Mouse (Mus musculus): ENCODE data around the gene Emp1. TPM values are rescaled to one million over a fixed set of nuclear protein-coding genes. Genes with fewer than 3 reads are reported as not detected.

Gene Emp1
- polyA plus RNA-seq, 1 experiment from 2014 or later = 5.9 TPM

DNA sequence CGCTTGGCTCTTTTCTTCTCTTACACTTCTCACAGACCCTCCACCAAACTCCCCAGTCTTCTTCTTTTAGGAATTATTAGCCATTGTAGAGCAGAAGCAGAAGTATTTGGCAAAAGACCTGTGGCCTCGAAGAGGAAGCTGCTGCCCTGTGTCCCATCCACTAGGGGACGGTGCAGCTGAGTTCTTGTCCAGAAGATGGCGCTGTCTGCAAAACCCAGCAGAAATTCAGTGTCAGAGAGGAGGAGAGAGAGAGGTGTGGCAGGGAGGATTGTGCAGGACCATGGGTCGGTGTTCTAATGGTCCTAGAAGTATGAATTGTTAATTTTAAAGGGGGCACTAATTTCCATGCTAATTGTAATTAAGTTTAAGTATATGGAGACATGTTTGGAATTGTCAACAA is 55.1 kb downstream of the Emp1 start:
- Histone ChIP-seq H3K4me2 (no peak overlapping the region), H3K36me3 (ENCODE audit: control insufficient read depth, insufficient read depth, low read length) (no peaks in the 10 kb centered on the region), H3K4me1 (ENCODE audit: control insufficient read depth, insufficient read depth, low read length) (no peaks in the 10 kb centered on the region), H3K27me3 (ENCODE audit: control insufficient read depth, insufficient read depth, low read length) (no peaks in the 10 kb centered on the region), H3K4me3 (ENCODE audit: low read depth, low read length) (no peak overlapping the region), H3K27ac (ENCODE audit: low read depth, low read length) (no peak overlapping the region), H3K9ac (ENCODE audit: low read length) (no peak overlapping the region), H3K9me3 (ENCODE audit: control insufficient read depth, low read length) (no peaks in the 10 kb centered on the region)
- WGBS = 31% methylated on average over 5 of the region's 5 CpGs
- DNase-seq (ENCODE audit: low spot score, missing footprints) (peak; percentile 94), ATAC-seq (ENCODE audit: low FRiP score) (peak; percentile 46; the same call in 1 of the 2 replicates)

GRCm38 (mm10) chr6:135418223-135418824 is 56.0 kb downstream of the Emp1 start:
- Histone ChIP-seq H3K9me3 (ENCODE audit: control insufficient read depth, low read length) (no peaks in the 10 kb centered on the region), H3K27me3 (ENCODE audit: control insufficient read depth, insufficient read depth, low read length) (no peaks in the 10 kb centered on the region), H3K27ac (ENCODE audit: low read depth, low read length) (no peak overlapping the region), H3K4me2 (no peak overlapping the region), H3K4me3 (ENCODE audit: low read depth, low read length) (no peak overlapping the region), H3K36me3 (ENCODE audit: control insufficient read depth, insufficient read depth, low read length) (no peaks in the 10 kb centered on the region), H3K9ac (ENCODE audit: low read length) (no peak overlapping the region), H3K4me1 (ENCODE audit: control insufficient read depth, insufficient read depth, low read length) (no peaks in the 10 kb centered on the region)
- ATAC-seq (ENCODE audit: low FRiP score) (no peak), DNase-seq (ENCODE audit: low spot score, missing footprints) (no peak)
- WGBS = 89% methylated on average over 8 of the region's 8 CpGs

DNA sequence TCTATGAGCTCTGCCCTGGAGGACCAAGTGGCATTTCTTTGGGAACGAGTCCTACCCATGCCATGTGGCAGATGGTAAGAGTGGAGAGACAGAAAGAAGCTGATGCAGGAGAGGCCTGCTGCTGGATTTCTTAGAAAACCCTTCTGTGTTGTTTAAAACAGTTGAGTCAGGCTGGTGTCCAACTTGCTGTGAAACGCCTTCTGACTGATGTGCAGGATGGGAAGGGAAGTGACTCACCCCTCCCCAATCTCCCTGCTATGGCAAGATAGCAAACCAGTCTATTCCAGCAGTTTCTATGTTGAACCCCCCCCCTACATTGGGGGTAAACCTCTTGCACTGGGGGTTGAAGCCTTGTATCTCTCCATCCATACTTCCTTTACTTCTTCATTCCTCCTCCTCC is 65.9 kb downstream of the Emp1 start:
- ATAC-seq (ENCODE audit: low FRiP score) = no peak
- no peaks in the 10 kb centered on the region for H3K36me3 ChIP-seq (ENCODE audit: control insufficient read depth, insufficient read depth, low read length)
- H3K9ac ChIP-seq (ENCODE audit: low read length) = no peak overlapping the region
- no peak overlapping the region for H3K4me3 ChIP-seq (ENCODE audit: low read depth, low read length)
- no peak overlapping the region for H3K27ac ChIP-seq (ENCODE audit: low read depth, low read length)
- DNase-seq (ENCODE audit: low spot score, missing footprints) = no peak
- H3K9me3 ChIP-seq (ENCODE audit: control insufficient read depth, low read length) = no peaks in the 10 kb centered on the region
- 91% methylated on average over 2 of the region's 2 CpGs for WGBS
- no peak overlapping the region for H3K4me2 ChIP-seq
- no peaks in the 10 kb centered on the region for H3K27me3 ChIP-seq (ENCODE audit: control insufficient read depth, insufficient read depth, low read length)
- no peaks in the 10 kb centered on the region for H3K4me1 ChIP-seq (ENCODE audit: control insufficient read depth, insufficient read depth, low read length)

DNA sequence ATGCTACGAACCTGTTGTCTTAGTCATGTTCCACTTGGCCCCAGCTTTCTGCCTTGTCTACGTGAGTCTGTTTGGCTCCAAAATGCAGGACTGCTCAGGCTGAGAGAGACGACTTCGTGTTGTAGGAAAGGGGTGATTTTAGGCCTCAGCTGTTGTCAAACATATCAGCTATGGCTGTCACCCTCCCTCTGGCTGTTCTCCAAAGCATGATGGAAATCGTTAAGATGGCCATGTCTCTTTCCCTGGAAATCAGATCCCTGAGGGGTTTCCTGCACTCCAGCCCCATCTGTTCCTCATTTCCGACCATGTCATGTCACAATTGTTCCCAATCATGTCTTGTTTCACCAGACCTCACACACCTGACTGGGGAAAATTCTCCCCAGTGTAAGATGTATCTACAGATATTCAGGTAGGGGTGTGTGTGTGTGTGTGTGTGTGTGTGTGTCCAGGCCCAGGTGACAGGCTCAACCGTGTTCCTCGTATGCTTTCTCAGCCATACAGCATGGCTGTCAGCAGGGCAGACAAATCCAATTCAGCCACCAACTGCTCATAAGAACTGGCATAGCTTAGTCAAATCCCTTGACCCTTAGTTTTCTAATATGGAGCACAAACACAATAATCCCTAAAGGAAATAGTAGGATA is 67.0 kb downstream of the Emp1 start:
- no peak overlapping the region for H3K9ac ChIP-seq (ENCODE audit: low read length)
- no peaks in the 10 kb centered on the region for H3K9me3 ChIP-seq (ENCODE audit: control insufficient read depth, low read length)
- 68% methylated on average over 8 of the region's 8 CpGs for WGBS
- H3K4me1 ChIP-seq (ENCODE audit: control insufficient read depth, insufficient read depth, low read length) = no peaks in the 10 kb centered on the region
- no peaks in the 10 kb centered on the region for H3K36me3 ChIP-seq (ENCODE audit: control insufficient read depth, insufficient read depth, low read length)
- DNase-seq (ENCODE audit: low spot score, missing footprints) (no peak), ATAC-seq (ENCODE audit: low FRiP score) (no peak)
- H3K27ac ChIP-seq (ENCODE audit: low read depth, low read length) = no peak overlapping the region
- no peak overlapping the region for H3K4me2 ChIP-seq
- no peak overlapping the region for H3K4me3 ChIP-seq (ENCODE audit: low read depth, low read length)
- H3K27me3 ChIP-seq (ENCODE audit: control insufficient read depth, insufficient read depth, low read length) = no peaks in the 10 kb centered on the region

DNA sequence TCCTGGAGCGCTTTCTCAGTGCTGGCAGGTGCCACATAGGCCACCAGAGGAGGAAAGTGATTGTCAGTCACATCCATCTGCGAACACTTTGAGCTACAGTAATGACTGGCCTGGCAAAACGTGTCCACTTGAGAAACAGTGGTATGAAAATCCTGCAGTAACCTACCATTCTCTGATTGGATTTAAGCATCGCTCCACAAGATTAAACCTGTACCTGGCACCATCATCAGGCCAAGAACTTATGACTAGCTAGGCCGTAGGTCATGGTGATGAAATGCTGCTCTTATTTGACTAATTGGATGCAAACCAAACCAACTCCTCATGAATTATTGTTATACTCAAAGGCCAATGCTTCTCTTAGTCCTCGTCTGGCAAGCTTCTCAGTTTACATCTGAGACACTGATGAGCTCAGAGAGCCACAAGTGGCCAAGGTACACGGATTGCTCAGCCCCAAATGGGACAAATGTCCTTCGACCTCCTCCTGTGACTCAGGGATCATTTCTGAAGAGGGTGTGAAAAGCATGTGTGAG is 68.2 kb downstream of the Emp1 start:
- H3K4me3 ChIP-seq (ENCODE audit: low read depth, low read length) = no peak overlapping the region
- no peak for ATAC-seq (ENCODE audit: low FRiP score)
- H3K36me3 ChIP-seq (ENCODE audit: control insufficient read depth, insufficient read depth, low read length) = no peaks in the 10 kb centered on the region
- WGBS = 85% methylated on average over 7 of the region's 8 CpGs
- H3K9me3 ChIP-seq (ENCODE audit: control insufficient read depth, low read length) = no peaks in the 10 kb centered on the region
- no peaks in the 10 kb centered on the region for H3K27me3 ChIP-seq (ENCODE audit: control insufficient read depth, insufficient read depth, low read length)
- no peak overlapping the region for H3K9ac ChIP-seq (ENCODE audit: low read length)
- H3K4me1 ChIP-seq (ENCODE audit: control insufficient read depth, insufficient read depth, low read length) = no peaks in the 10 kb centered on the region
- no peak overlapping the region for H3K4me2 ChIP-seq
- no peak overlapping the region for H3K27ac ChIP-seq (ENCODE audit: low read depth, low read length)
- no peak for DNase-seq (ENCODE audit: low spot score, missing footprints)

Other genes with a start within 250 kb of the Emp1 start
- not detected in 2 replicates for gene Gprc5d, start 244.3 kb upstream of the Emp1 start, polyA plus RNA-seq (2014; fragmentation: Nextera tagmentation; extraction: Ambion mirVana)
- gene Fam234b, start 164.6 kb upstream of the Emp1 start, polyA plus RNA-seq (2014; fragmentation: Nextera tagmentation; extraction: Ambion mirVana) = 29.3 and 33.0 TPM in 2 replicates
- gene Hebp1, start 164.5 kb upstream of the Emp1 start, polyA plus RNA-seq (2014; fragmentation: Nextera tagmentation; extraction: Ambion mirVana) = 1.8 and 2.9 TPM in 2 replicates
- 0.16 and 0.48 TPM in 2 replicates for gene Gsg1, start 108.2 kb upstream of the Emp1 start, polyA plus RNA-seq (2014; fragmentation: Nextera tagmentation; extraction: Ambion mirVana)
- not detected in 2 replicates for gene Pbp2, start 52.1 kb upstream of the Emp1 start, polyA plus RNA-seq (2014; fragmentation: Nextera tagmentation; extraction: Ambion mirVana)